In the genomic region with DNA sequence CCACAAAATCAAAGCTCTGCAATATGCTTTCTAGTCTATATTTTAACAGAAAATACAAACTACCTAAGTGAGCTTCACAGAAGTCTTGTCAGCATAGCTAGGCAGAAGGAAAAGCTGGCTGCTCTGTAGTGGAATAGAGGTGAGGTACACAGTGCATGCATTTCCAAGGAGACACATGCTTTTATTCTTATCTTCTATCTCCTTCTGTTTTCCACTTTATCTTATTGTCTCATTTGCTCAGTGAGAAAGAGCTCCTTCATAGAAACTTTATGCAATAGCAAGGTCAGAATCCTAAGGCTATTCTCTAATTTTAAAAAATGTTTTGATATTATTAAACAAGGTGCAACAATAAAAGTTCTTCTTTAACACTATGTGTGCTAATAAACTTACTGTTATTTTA, we compare ENCODE assay signal across 27 mouse cellular contexts.
"Had no signal": no experiment of that assay in that cellular context is flagged by ENCODE, and none has a peak within 500 bp of the region (broad histone marks: within the 10 kb centered on the region; RNA-seq: fewer than 3 reads in every experiment).

No protein-coding gene starts in this region.

- H3K36me3 ChIP-seq: limb, embryonic 10.5 days; limb, embryonic 12.5 days; limb, embryonic 13.5 days; limb, embryonic 15.5 days; liver, embryonic 12.5 days; liver, embryonic 13.5 days; liver, embryonic 15.5 days; lung, embryonic 15.5 days; midbrain, embryonic 10.5 days; midbrain, embryonic 12.5 days; midbrain, embryonic 13.5 days; midbrain, embryonic 15.5 days had no signal

- H3K9ac ChIP-seq: limb, embryonic 12.5 days; limb, embryonic 13.5 days; limb, embryonic 15.5 days; liver, embryonic 12.5 days; liver, embryonic 13.5 days; liver, embryonic 14.5 days; liver, embryonic 15.5 days; liver, postnatal 0 days; lung, embryonic 14.5 days; lung, embryonic 15.5 days; midbrain, embryonic 12.5 days; midbrain, embryonic 13.5 days; midbrain, embryonic 15.5 days had no signal

- DNase-seq: left cerebral cortex, postnatal 4 days; liver; liver, embryonic 13.5 days; liver, postnatal 0 days; lung, adult 18-20 months; lung, adult 2 months; lung, embryonic 14.5 days; lung, postnatal 10 days; lung, postnatal 14 days; lung, postnatal 36 days; lung, postnatal 4 days; midbrain, embryonic 14.5 days had no signal

- H3K4me1 ChIP-seq: limb, embryonic 10.5 days; limb, embryonic 12.5 days; limb, embryonic 13.5 days; limb, embryonic 15.5 days; liver, embryonic 12.5 days; liver, embryonic 13.5 days; liver, embryonic 15.5 days; lung, embryonic 15.5 days; megakaryocyte, embryonic 14.5 days; midbrain, embryonic 10.5 days; midbrain, embryonic 12.5 days; midbrain, embryonic 13.5 days; midbrain, embryonic 15.5 days had no signal

- H3K9me3 ChIP-seq: limb, embryonic 10.5 days; limb, embryonic 12.5 days; limb, embryonic 13.5 days; limb, embryonic 15.5 days; liver, embryonic 12.5 days; liver, embryonic 13.5 days; liver, embryonic 15.5 days; lung, embryonic 15.5 days; megakaryocyte, embryonic 14.5 days; midbrain, embryonic 10.5 days; midbrain, embryonic 12.5 days; midbrain, embryonic 13.5 days; midbrain, embryonic 15.5 days had no signal

- H3K27me3 ChIP-seq: limb, embryonic 12.5 days; limb, embryonic 13.5 days; limb, embryonic 15.5 days; liver, embryonic 12.5 days; liver, embryonic 13.5 days; liver, embryonic 15.5 days; lung, embryonic 15.5 days; megakaryocyte, embryonic 14.5 days; midbrain, embryonic 12.5 days; midbrain, embryonic 13.5 days; midbrain, embryonic 15.5 days had no signal

- H3K4me3 ChIP-seq: limb, embryonic 10.5 days; limb, embryonic 12.5 days; limb, embryonic 13.5 days; limb, embryonic 15.5 days; liver, embryonic 12.5 days; liver, embryonic 13.5 days; liver, embryonic 15.5 days; lung, embryonic 15.5 days; megakaryocyte, embryonic 14.5 days; midbrain, embryonic 10.5 days; midbrain, embryonic 12.5 days; midbrain, embryonic 13.5 days; midbrain, embryonic 15.5 days; myocyte had no signal

- H3K27ac ChIP-seq: limb, embryonic 10.5 days; limb, embryonic 12.5 days; limb, embryonic 13.5 days; limb, embryonic 15.5 days; liver, embryonic 12.5 days; liver, embryonic 13.5 days; liver, embryonic 14.5 days; liver, embryonic 15.5 days; lung, embryonic 15.5 days; macrophage; midbrain, embryonic 10.5 days; midbrain, embryonic 12.5 days; midbrain, embryonic 13.5 days; midbrain, embryonic 15.5 days had no signal
